Mouse (Mus musculus) gastrocnemius, adult 18-20 months (tissue): Measurements from ENCODE around the gene Wdfy3. TPM values are rescaled to one million over a fixed set of nuclear protein-coding genes. Genes with fewer than 3 reads are reported as not detected.
A peak's percentile ranks its signal among the peaks of the same experiment; 100 is the strongest.
"Not testable (repeated sequence)": the region's sequence is repeated elsewhere in the genome, so short reads cannot be mapped to it uniquely, and the experiment has no call there.

Source experiments
- DNase-seq: peaks from one replicate; pipeline ENCODE4 v3.0.0; 2021; ENCODE audit warnings: low spot score
- long read RNA-seq, 2 experiments: library from polyadenylated mRNA; stranded (forward); transcript quantifications; one replicate each; pipeline ENCODE4 v2.0.0; 2021
- total RNA-seq, 2 experiments: library from RNA; stranded (reverse); gene quantifications; 2 replicates each; pipeline ENCODE4 v1.2.3; 2021

Wdfy3 gene
- 10 to 100 TPM; 20.0 to 21.1 TPM for total RNA-seq
- long read RNA-seq, experiment 1, partial matches to known transcripts: 6 of 9 reads
- long read RNA-seq, experiment 1, other reads (novel, unspliced or antisense): 3 of 9 reads
- long read RNA-seq, experiment 2, partial matches to known transcripts: 4 of 5 reads
- long read RNA-seq, experiment 2, other reads (novel, unspliced or antisense): 1 of 5 reads

DNA sequence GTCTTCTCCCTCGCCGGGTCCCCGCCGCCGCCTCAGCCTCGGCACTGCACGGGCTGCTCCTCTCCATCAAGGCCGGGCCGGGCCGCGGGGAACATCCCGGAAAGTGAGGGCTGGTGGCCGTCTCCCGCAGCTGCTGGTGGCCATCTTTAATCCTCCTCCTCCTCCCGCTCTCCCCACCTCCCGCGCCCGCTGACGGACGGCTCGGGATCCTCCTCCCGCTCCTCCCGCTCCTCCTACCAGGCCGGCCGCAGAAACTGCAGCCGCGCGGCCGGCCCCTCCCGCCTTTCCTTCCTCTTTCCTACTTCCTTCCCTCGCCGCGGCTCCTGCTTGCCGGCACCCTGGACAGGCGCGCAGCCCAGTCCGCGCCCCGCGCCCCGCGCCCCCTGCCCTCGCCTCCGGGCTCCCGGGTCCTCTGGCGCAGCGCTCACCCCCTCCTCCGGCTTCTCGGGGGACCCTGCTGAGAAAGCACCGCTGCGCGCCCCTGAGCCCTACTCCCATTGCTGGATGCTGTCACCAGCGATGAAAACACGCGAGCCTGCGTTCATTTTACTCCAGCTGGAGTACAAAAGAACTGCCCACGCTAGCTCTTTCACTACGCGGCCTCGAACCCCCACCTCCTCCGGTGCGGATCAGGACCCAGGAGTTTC, at the start of gene Wdfy3:
Gene Wdfy3 (minus strand): TSS at position 155 of the 647 bp plus-strand sequence.
- DNase-seq: peak; percentile 89

DNA sequence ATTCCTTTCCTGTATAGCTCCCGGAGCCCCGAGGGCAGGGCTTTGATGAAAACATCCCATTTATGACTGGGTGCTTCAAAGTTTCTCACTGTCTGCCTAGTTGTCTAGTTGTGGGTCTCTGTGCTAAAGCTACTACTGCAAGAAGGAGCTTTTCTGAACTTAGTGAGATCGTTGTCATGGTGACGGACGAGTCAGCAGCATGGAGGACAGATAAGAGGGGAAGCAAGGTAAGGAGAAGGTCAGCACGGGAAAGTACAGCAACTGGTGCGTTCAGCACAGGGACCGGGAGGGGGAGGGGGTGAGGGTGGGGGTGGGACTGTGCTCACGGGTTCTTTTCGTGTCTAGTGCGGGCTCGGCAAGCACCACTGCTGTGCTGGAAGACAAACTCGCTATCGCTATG, 43.3 kb upstream of the Wdfy3 start:
- DNase-seq: no peak

DNA sequence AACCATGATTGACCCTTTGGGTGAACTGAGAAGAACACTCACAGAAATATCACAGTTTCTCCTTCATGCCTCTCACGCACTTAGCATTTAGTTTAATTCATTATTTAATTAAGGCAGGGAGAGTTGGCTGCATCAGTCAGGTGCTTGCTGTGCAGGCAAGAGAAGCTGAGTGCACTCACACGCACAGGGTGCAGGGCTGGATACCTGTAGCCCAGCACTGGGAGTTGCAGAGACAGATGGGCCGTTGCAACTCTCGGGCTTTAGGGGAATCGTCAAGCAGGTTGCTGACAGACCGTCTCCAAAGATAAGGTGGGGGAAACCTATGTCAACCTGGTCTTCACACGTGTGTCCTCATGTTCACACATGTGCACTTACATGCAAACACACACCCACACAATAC, 42.3 kb upstream of the Wdfy3 start:
- DNase-seq: no peak

DNA sequence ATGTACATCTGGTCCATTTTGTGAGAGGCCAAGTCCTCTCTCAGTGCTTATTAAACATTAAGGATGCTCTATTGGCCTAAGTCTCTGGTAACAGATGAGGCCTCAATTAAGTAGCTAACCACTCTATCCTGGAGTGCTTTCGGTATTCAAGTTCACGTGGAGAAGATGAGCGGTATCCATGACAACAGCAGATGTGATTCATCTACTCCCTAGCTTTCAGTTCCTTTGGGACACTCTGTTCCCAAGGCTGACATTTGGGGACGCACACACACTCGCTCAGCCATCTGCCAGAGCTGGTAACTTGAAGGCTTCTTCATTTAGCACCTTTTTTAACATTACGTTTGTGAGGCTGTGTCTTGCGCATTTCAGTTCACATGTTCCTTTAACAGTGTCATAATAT, 40.3 kb upstream of the Wdfy3 start:
- DNase-seq: no peak

DNA sequence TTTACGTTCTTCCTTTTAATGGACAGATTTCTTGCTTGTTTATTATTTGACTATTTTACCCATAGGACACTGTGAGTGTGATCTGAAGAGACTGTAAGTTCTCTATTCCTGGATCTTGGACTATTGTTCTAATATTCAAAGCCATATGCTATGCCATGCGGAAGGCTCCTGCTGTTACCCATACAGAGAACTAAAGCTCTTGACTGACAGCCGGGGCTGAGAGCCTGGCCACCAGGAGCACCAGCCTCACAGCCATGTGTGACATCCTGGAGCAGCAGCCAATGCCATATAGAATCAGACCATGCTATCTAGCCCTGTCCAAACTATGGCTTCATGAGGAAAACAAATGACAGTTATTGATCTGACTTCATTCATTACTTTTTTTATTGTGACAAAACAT, 36.2 kb upstream of the Wdfy3 start:
- no peak for DNase-seq

DNA sequence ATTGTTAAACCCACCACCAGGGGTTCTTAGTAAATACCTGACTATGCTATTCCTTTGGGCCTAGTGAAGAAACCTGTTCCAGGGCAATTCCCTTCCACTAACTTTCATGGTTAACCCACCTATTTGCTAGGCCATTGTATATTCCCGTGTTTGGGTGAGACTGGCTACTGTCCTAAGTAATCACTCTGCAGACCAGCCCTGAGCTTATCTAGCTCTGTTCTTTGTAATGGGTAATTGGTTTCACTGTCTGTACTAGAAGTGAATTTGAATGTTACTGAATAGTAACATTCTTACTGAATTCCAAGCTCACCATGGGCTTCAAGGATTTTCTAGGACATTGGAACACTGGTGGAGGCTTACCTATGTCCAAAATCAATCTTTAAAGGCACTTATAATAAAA, 32.1 kb upstream of the Wdfy3 start:
- DNase-seq: not testable (repeated sequence)

DNA sequence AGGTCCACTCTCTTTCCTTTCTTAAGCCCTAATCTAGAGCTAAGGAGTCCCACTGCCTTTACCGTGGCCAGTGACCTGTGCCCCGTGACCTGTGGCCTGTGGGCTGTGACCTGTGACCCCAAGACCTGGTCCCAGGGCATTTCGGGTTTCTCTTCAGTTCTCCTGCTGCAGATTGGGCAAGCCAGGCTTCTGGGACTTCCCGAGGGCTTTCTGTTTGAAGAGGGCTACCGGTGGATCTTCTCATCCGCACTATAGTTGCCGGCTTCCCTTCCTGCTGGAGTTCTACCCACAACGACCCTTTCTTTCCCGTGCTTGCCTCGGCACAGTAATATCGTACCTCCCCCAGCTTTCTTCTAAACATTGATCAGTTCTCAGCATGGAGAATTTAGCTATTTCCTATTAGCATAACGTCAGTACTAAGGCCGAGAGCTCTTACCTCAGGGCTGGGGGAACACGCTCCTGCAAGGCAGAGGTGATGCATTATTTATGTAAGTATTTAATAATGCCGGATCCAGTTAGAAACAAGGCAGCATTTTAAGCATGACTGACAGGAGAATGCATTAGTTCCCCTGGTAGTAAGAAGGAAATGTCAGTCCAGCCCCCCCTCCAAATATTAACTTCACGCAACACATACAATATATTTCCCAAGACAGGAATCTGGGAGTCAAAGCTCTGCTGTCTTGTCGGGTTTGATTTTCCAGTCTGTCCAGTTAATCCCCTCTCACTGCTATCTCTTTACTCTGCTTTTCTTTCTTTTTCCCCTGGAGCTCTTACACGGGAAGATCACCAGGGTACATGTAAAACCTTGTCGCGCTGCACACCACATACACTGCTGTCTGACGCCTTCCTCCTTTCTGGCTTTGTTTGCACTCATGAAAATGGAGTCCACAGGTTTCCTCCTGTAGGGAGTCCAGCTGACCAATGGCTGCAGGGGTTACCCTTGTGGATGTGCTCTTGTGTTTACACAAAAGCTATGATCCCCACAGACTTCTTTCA, 30.8 kb upstream of the Wdfy3 start:
- DNase-seq: no peak

DNA sequence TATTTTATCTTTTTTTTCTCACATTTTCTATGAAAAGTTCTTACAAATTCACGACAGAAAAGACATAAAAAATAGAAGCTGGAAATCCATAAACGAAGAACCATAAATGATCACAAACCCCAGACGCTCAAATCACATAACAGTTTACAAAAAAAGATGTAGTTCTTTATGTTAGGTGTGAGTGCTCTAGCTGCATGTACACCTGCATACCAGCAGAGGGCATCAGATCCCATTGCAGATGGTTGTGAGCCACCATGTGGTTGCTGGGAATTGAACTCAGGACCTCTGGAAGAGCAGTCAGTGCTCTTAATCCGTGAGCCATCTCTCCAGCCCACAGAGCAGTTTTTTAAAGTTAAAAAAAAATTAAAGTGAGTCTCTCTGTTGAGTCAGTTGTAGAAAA, 25.9 kb upstream of the Wdfy3 start:
- no peak for DNase-seq

DNA sequence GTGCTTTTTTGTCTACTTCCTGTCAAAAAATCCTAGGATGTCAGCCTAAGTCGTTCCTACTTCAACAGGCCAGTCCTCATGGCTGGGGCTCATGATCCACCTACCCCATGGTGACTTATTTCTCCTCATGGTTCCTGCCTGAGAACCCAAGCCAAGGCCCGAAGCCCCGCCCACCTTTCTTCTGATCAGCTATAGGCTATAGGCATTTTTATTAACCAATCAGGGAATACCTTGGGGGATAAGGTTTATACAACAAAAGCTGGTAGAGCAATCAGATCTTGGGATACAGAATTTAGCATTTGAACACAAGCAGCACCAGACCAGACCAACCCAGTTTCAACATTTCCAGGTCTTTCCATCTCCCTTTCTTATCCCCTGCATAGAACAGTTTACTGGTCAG, 21.0 kb upstream of the Wdfy3 start:
- DNase-seq: no peak

DNA sequence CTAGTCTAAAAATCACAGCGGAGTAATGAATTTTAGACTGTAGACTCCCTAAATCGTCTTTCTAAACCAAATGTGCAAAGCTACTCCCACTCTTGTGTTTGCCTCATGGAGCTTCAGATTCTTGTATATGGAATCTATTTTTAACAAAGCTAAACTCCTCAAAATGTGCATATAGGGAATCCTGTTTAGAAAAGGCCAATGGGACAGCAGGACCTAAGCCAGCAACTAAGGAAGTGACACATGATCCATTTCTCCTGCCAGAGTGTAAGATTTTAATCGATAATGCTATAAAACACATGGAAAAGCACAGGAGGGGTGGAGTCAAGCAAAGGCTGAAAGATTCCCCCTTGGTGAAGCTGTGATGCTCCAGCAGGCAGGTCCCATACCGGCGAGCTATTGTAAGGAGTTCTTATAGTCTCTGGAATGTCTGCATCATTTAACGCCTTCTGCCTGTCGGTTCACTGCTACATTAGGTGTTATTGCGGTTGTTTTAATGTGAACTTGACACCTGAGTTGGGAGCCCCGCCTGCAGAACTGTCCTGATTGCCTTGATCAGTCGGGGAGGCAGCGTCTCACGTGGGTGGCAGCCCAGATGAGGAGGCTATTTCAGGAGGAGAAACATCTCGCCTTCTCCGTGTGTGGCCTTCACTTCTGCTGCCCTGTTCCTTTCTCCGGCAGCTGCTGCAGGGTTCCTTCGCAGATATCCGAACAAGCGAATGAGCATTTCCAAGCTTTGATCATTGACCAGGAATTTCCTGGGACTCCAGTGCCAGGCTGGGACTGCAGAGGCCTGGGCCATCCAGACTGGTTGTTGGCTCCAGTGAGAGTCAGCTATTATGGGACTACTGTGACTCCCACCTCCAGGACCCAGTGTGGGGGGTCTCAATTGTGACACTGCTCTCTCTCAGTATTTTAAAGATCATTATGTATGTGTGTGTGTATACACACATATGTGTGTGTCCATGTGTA, 15.3 kb upstream of the Wdfy3 start:
- DNase-seq: no peak

DNA sequence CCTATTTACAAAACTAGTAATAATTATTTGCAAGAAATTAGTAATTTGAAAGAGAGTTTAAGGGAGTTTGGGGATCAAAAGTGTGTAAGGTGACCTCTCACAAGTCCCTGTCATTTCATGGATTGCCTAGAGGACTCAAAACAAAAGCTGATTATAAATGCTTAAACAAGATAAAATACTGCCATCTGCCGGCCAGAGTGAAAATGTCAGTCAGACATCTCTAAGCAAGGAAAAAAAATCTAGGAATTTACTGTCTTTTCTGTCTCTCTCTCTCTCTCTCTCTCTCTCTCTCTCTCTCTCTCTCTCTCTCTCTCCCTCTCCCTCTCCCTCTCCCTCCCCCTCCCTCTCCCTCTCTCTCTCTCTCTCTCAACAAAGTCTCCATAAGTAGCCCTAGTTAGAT, 4.4 kb upstream of the Wdfy3 start:
- DNase-seq: peak; percentile 73

DNA sequence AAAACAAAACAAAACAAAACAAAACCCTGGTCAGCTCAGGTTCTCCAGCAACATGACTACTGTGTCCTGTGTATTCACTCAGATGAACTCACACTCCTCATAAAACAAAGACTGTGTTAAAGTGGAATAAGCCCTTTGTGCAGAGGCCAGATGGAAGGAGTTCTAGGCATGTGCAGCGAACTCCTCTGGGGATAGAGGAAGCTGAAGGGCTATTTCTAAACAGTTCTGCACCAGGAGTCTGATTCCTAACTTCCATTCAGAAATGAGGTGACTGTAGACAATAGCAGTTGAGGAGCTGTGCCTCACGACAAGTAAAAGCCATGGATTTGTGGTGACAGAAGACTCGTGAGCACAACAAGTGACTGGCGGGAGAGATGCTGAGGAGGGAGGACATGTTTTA, 2.3 kb upstream of the Wdfy3 start:
- DNase-seq: no peak

DNA sequence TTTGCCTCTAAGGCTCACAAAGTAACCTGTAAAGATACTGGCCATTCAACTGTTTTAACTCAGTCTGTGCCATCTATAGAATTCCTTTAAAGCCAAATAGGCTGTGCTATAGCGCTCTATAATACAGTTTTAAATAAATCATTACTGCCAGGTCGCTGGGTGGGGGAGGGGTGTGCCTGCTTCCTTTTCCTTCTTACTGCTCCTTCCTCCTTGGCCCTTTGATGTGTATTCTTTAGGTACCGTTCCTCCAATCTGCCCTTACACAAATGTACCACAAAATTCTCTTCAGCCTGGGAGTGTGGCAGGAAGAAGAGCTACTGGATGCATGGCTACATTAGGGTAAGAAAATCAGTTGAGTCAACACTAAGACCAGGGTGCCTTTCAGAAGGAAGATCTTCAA, 1.5 kb upstream of the Wdfy3 start:
- no peak for DNase-seq

DNA sequence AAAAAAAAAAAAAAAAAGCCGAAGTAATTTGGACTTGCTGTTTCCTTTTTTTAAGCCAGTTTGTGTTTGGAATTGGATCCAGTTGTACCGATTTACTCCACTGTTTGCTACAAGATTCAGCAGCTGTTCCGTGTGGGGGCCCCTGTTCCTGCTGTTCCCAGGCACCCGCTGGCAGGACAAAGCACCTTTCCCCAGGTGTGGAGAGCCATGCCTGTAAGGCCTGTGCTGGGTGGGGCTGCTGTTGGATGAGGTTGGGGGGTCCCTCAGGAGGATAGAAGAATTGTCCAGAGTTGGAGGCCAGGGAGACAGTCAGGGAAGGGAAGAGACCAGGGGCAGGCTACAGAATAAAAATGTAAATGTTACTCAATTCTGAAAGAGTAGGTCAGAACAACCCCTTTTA, 1.1 kb upstream of the Wdfy3 start:
- DNase-seq: no peak

DNA sequence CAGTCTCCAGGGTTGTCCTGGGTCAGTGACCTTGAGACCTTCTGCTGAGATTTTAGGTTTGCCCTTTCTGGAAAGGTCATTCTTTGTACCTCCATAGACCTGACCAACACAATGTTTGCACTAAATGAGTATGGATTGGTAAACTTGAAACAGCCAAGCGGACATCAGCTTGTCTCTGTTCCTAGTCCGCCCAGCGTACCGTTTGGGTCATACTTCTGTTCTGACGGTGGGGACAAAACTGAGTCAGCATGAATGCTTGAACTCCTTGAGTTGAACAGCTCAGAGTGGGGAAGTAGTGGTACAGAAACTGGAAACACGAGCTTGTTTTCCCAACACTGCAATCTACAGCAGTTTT, 670 bp upstream of the Wdfy3 start:
- DNase-seq: peak; percentile 36

DNA sequence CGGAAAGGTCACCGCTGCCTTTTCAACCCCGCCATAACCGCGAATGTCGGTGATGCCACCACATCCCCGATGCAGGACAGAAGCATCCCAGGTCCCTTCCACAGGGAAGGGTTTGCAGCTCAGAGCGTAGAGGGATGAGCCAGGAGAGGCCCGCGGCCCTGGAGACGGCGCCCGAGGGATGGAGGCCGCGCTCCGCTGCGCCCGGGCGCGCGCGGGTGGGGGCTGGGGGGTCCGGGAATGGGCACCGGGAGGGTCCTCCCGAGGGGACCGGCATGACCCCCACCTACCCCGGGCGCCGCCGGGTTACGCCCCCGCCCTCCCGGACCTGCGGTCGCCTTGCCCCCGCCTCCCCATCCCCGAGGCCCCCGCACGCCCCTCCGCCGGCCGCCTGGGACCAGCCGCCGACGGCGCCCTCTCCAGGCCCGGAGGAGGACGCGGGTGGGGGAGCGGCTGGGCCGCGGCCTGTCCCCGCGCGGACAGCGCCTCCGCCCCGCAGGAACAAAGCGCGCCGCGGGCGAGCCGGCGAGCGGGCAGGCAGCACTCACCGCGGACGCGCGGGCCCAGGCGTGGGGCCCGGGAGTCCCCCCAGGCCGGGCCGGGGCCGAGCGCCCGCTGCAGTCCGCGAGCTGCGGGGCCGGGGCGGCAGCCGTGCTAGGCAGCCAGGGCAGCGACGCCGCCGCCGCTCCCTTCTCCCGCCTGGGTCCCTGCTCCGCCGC, 512 bp downstream of the Wdfy3 start:
- peak; percentile 38 for DNase-seq

DNA sequence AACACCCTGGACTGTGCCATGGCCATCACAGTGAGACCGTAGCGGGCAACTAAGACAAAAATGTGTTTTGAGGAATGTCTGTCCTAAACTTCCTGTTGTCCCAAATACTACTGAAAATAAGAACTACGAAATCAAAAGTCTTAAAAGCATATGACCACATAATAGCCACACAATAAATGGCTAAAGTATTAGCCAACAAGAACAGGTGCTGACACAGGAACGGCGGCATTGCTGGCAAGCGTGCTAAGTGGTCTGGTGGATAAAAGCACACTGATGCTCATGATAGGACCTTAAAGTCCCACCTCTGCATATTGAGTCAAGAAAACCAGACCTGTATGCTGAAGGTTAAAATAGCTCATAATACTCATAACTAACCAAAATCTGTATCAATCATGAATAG, 3.3 kb downstream of the Wdfy3 start:
- DNase-seq: no peak

DNA sequence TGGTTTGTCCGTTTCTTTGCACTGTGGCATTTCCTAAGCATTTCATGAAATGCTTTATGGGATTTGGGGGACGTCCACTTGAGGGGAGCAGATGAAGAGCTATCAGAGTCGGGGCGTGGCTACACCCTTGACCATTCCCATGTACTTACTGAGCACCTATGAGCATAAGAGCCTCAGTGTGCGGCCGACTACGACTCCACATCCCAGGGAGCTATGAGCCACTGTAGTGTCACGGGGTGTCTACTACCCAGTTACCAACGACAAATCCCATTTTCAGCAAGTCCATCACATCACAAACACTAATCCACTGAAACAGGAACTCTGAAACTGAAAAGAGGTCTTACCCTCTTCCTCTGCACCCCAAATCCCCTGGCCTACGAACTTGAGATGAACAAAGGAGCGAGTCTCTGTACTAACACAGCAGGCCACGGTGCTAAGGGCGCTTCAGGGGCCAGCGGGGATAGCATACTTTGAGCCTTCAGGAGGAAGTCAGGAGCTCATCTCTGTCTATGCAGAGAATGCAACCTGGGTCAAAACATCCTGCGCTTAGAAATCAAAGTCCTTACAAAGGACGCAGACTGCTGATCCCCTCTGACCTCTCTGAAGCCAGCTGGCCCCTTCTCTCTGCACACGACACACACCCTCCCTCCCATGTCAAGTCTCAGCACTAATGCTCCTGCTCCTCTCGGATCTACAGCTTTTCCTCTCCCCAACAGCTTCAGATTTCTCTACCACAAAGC, 6.5 kb downstream of the Wdfy3 start:
- DNase-seq: no peak

DNA sequence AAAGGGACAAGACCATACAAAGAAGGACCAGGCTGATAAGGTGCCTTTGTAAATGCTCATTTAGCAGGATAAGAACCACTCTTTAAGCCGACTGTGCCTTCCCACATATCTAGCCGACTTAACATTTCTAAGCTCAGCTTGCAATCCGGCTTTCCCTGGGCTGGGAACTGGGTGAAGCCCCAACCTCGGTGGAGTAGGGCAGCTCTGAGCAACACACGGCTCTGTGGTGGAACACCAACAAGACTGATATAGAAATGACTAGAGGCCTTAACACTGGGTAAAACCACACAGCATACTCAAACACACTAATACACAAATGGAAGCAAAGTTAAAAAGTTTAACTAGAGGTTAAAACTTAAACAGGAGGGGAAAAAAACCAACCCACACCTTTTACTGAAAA, 7.9 kb downstream of the Wdfy3 start:
- no peak for DNase-seq

DNA sequence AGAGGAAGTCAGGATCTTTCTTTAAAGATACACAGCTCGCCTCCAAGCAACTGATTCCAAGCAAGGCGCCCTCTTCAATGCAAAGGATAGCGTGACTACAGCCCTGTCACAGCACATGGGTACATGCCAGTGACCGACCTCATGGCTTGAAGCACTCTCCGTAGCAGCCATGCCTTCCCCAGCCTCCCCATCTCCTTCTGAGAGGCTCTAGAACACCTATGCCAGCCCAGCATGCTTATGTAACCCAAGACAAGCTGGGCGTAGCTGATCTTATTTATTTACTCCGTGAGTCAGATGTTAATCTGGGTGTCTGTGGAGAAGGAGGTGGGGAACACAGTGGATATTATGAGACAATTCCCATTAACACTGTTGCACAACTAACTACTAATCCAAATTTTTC, 13.8 kb downstream of the Wdfy3 start:
- DNase-seq: peak; percentile 48
